Mouse (Mus musculus) T-helper 1 cell (primary cell): ENCODE results near the gene Aox2.
"Not testable (repeated sequence)": the region's sequence is repeated elsewhere in the genome, so short reads cannot be mapped to it uniquely, and the experiment has no call there.

Experiments
- in situ Hi-C: fragments of 300-600 bp; cut with MboI, MseI; formaldehyde crosslinking; loops from one replicate; pipeline ENCODE4 v1.15.1; 2025; ENCODE audit warnings: high pct_unique_total_duplicates

Aox2 gene

GRCm38 (mm10) chr1:58343861-58344260, 65.7 kb downstream of the Aox2 start:
- in situ Hi-C loops = loop anchor here (10.0 kb wide), 1 partner anchor 1439 kb away; no protein-coding TSS in a partner anchor

GRCm38 (mm10) chr1:58344570-58344969, 66.4 kb downstream of the Aox2 start:
- in situ Hi-C loops = loop anchor here (10.0 kb wide), 1 partner anchor 1440 kb away; no protein-coding TSS in a partner anchor

GRCm38 (mm10) chr1:58346159-58346558, 68.0 kb downstream of the Aox2 start:
- in situ Hi-C loops = loop anchor here (10.0 kb wide), 1 partner anchor 1441 kb away; no protein-coding TSS in a partner anchor

- in situ Hi-C loops = loop anchor here (10.0 kb wide), 1 partner anchor 1444 kb away; no protein-coding TSS in a partner anchor
These were observed 70.6 kb downstream of the Aox2 start for GRCm38 (mm10) chr1:58348712-58349111.

- in situ Hi-C loops = no loop called here
These were observed 75.2 kb downstream of the Aox2 start for GRCm38 (mm10) chr1:58353238-58353893.

GRCm38 (mm10) chr1:58358958-58359901, 81.1 kb downstream of the Aox2 start:
- in situ Hi-C loops = no loop called here

- in situ Hi-C loops = no loop called here
These were observed 84.2 kb downstream of the Aox2 start for GRCm38 (mm10) chr1:58362296-58362695.

- in situ Hi-C loops = no loop called here
These were observed 86.4 kb downstream of the Aox2 start for GRCm38 (mm10) chr1:58364551-58364950.

GRCm38 (mm10) chr1:58365829-58366228, 87.7 kb downstream of the Aox2 start:
- in situ Hi-C loops = no loop called here

- in situ Hi-C loops = no loop called here
These were observed 88.8 kb downstream of the Aox2 start for GRCm38 (mm10) chr1:58366737-58367471.

GRCm38 (mm10) chr1:58369716-58370115, 91.6 kb downstream of the Aox2 start:
- in situ Hi-C loops = no loop called here

GRCm38 (mm10) chr1:58374266-58374665, 96.1 kb downstream of the Aox2 start:
- in situ Hi-C loops = not testable (repeated sequence)

- in situ Hi-C loops = no loop called here
These were observed 97.5 kb downstream of the Aox2 start for GRCm38 (mm10) chr1:58375574-58376147.

GRCm38 (mm10) chr1:58382586-58383281, 104.6 kb downstream of the Aox2 start:
- in situ Hi-C loops = no loop called here

GRCm38 (mm10) chr1:58391421-58392267, 113.5 kb downstream of the Aox2 start:
- in situ Hi-C loops = no loop called here

GRCm38 (mm10) chr1:58392268-58392651, 114.1 kb downstream of the Aox2 start:
- in situ Hi-C loops = no loop called here

- in situ Hi-C loops = no loop called here
These were observed 114.6 kb downstream of the Aox2 start, which contains the start of gene Bzw1 for GRCm38 (mm10) chr1:58392652-58393283. Gene Bzw1 (plus strand): TSS chr1:58392898.

GRCm38 (mm10) chr1:58393284-58394195, 115.4 kb downstream of the Aox2 start:
- in situ Hi-C loops = no loop called here
